Mouse (Mus musculus) MEL (cell line): ENCODE data around the gene Phf21a. TPM values are rescaled to one million over a fixed set of nuclear protein-coding genes. Genes with fewer than 3 reads are reported as not detected.
A peak's percentile ranks its signal among the peaks of the same experiment; 100 is the strongest.

Experiments
- DNase-seq: peaks from one replicate; pipeline ENCODE4 v3.0.0; 2011; ENCODE audit warnings: low read depth, low spot score
- H3K27ac ChIP-seq: 2 replicates; pipeline ENCODE4 v1.5.1; 2012; ENCODE audit warnings: low read depth, mild to moderate bottlenecking, control low read depth, low read length, moderate library complexity; ENCODE audit not compliant: control insufficient read depth
- H3K27me3 ChIP-seq, 2 experiments: fragments of 150-350 bp in 1 of 2; sonication (generic) in 1 of 2; 2 replicates each; pipeline ENCODE4 v1.6.1; 2012; ENCODE audit warnings: low read length in 2 of 2, mild to moderate bottlenecking in 2 of 2, improper control_type of control experiment in 1 of 2, moderate library complexity in 1 of 2; ENCODE audit not compliant: insufficient read depth in 2 of 2, control insufficient read depth in 1 of 2
- H3K36me3 ChIP-seq, 2 experiments: 2 replicates each; pipeline ENCODE4 v1.6.1; 2012 to 2014; ENCODE audit warnings: low read length in 2 of 2, improper control_type of control experiment in 1 of 2, inconsistent platforms in 1 of 2, mild to moderate bottlenecking in 1 of 2; ENCODE audit not compliant: insufficient read depth in 2 of 2, control insufficient read depth in 1 of 2
- H3K4me1 ChIP-seq, 2 experiments: fragments of 150-350 bp in 1 of 2; sonication (generic) in 1 of 2; 2 replicates each; pipeline ENCODE4 v1.6.1; 2012; ENCODE audit warnings: low read length in 2 of 2, improper control_type of control experiment in 1 of 2, mild to moderate bottlenecking in 1 of 2; ENCODE audit not compliant: insufficient read depth in 2 of 2, control insufficient read depth in 1 of 2
- H3K4me3 ChIP-seq, 2 experiments: fragments of 150-350 bp in 1 of 2; sonication (generic) in 1 of 2; 2 replicates each; pipeline ENCODE4 v1.5.1; 2012; ENCODE audit warnings: low read depth in 2 of 2, low read length in 2 of 2, mild to moderate bottlenecking in 2 of 2, moderate library complexity in 2 of 2, control low read depth in 1 of 2, improper control_type of control experiment in 1 of 2; ENCODE audit not compliant: control insufficient read depth in 1 of 2, insufficient read depth in 1 of 2
- H3K79me2 ChIP-seq: 2 replicates; pipeline ENCODE4 v1.6.1; 2012; ENCODE audit warnings: mild to moderate bottlenecking, low read length, moderate library complexity; ENCODE audit not compliant: control insufficient read depth, poor library complexity, insufficient read depth
- H3K9ac ChIP-seq: 2 replicates; pipeline ENCODE4 v1.6.1; 2012; ENCODE audit warnings: low read depth, mild to moderate bottlenecking, control low read depth, low read length, moderate library complexity; ENCODE audit not compliant: control insufficient read depth, poor library complexity, severe bottlenecking
- H3K9me3 ChIP-seq: fragments of 150-350 bp; sonication (generic); replicated peaks from 2 replicates; pipeline ENCODE4 v1.6.1; 2012; ENCODE audit warnings: mild to moderate bottlenecking, low read length, improper control_type of control experiment, moderate library complexity; ENCODE audit not compliant: insufficient read depth
- BHLHE40 ChIP-seq: IDR thresholded peaks from 2 replicates; pipeline ENCODE4 v1.6.1; 2012; ENCODE audit warnings: low read depth, mild to moderate bottlenecking, inconsistent platforms, low read length, improper control_type of control experiment, borderline replicate concordance
- CHD1 ChIP-seq: IDR thresholded peaks from 2 replicates; pipeline ENCODE4 v1.6.1; 2012; ENCODE audit warnings: low read depth, mild to moderate bottlenecking, inconsistent platforms, low read length, improper control_type of control experiment
- CHD2 ChIP-seq: IDR thresholded peaks from 2 replicates; pipeline ENCODE4 v1.6.1; 2011; ENCODE audit warnings: low read length, improper control_type of control experiment
- EP300 ChIP-seq, 2 experiments: IDR thresholded peaks; 2 replicates each; pipeline ENCODE4 v1.6.1; 2011; ENCODE audit warnings: improper control_type of control experiment in 2 of 2, low read length in 2 of 2, low read depth in 1 of 2, mild to moderate bottlenecking in 1 of 2
- ETS1 ChIP-seq: IDR thresholded peaks from 2 replicates; pipeline ENCODE4 v1.6.1; 2012; ENCODE audit warnings: low read depth, mild to moderate bottlenecking, inconsistent platforms, low read length, improper control_type of control experiment, moderate library complexity
- GABPA ChIP-seq: IDR thresholded peaks from 2 replicates; pipeline ENCODE4 v1.6.1; 2012; ENCODE audit warnings: low read depth, mild to moderate bottlenecking, inconsistent platforms, low read length, improper control_type of control experiment, moderate library complexity
- GATA1 ChIP-seq: IDR thresholded peaks from 2 replicates; pipeline ENCODE4 v1.6.1; 2011; ENCODE audit warnings: low read depth, low read length, improper control_type of control experiment
- MAZ ChIP-seq: IDR thresholded peaks from 2 replicates; pipeline ENCODE4 v1.6.1; 2012; ENCODE audit warnings: low read depth, mild to moderate bottlenecking, inconsistent platforms, low read length, improper control_type of control experiment
- MEF2A ChIP-seq: IDR thresholded peaks from 2 replicates; pipeline ENCODE4 v1.6.1; 2014; ENCODE audit warnings: low read depth, mild to moderate bottlenecking, inconsistent platforms, low read length, improper control_type of control experiment; ENCODE audit not compliant: poor library complexity, insufficient replicate concordance, severe bottlenecking; ENCODE audit errors: extremely low read depth
- MXI1 ChIP-seq: IDR thresholded peaks from 2 replicates; pipeline ENCODE4 v1.6.1; 2011; ENCODE audit warnings: mild to moderate bottlenecking, low read depth, low read length, improper control_type of control experiment
- MYB ChIP-seq: IDR thresholded peaks from 2 replicates; pipeline ENCODE4 v1.6.1; 2011; ENCODE audit warnings: mild to moderate bottlenecking, low read depth, low read length, improper control_type of control experiment
- MYC ChIP-seq: IDR thresholded peaks from 2 replicates; pipeline ENCODE4 v1.6.1; 2011; ENCODE audit warnings: low read depth, mild to moderate bottlenecking, low read length, improper control_type of control experiment, moderate library complexity
- NELFE ChIP-seq: IDR thresholded peaks from 2 replicates; pipeline ENCODE4 v1.6.1; 2011; ENCODE audit warnings: low read depth, low read length, improper control_type of control experiment
- RAD21 ChIP-seq: IDR thresholded peaks from 2 replicates; pipeline ENCODE4 v1.6.1; 2011; ENCODE audit warnings: mild to moderate bottlenecking, low read depth, low read length, improper control_type of control experiment
- RCOR1 ChIP-seq: IDR thresholded peaks from 2 replicates; pipeline ENCODE4 v1.6.1; 2012; ENCODE audit warnings: low read depth, mild to moderate bottlenecking, inconsistent platforms, low read length, improper control_type of control experiment
- SIN3A ChIP-seq: IDR thresholded peaks from 2 replicates; pipeline ENCODE4 v1.6.1; 2012; ENCODE audit warnings: low read length, improper control_type of control experiment, inconsistent platforms
- TBP ChIP-seq: IDR thresholded peaks from 2 replicates; pipeline ENCODE4 v1.8.0; 2011; ENCODE audit warnings: low read depth, low read length, improper control_type of control experiment
- USF1 ChIP-seq: IDR thresholded peaks from 2 replicates; pipeline ENCODE4 v1.6.1; 2014; ENCODE audit warnings: low read depth, mild to moderate bottlenecking, inconsistent platforms, low read length, improper control_type of control experiment, moderate library complexity
- USF2 ChIP-seq, 2 experiments: IDR thresholded peaks; 2 replicates each; pipeline ENCODE4 v1.6.1; 2011 to 2012; ENCODE audit warnings: improper control_type of control experiment in 2 of 2, low read length in 2 of 2, borderline replicate concordance in 1 of 2, inconsistent platforms in 1 of 2, low read depth in 1 of 2, mild to moderate bottlenecking in 1 of 2; ENCODE audit not compliant: insufficient read depth in 1 of 2
- ZC3H11A ChIP-seq: IDR thresholded peaks from 2 replicates; pipeline ENCODE4 v1.6.1; 2012; ENCODE audit warnings: low read depth, mild to moderate bottlenecking, inconsistent platforms, low read length, improper control_type of control experiment
- polyA plus RNA-seq, 2 experiments: library from polyadenylated mRNA; stranded (reverse) in 1 of 2; unstranded in 1 of 2; fragments of >175 nt in 1 of 2; fragments of >200 nt in 1 of 2; gene quantifications; 2 replicates each; pipeline versions ENCODE4 v1.2.1 to v1.2.4; 2012; ENCODE audit warnings: low replicate concordance in 2 of 2, low read depth in 1 of 2; ENCODE audit not compliant: insufficient read length in 2 of 2, insufficient read depth in 1 of 2, missing spikeins in 1 of 2
- total RNA-seq: library from RNA; depleted of rRNA; stranded (reverse); fragments of 300-350 nt; gene quantifications from 2 replicates; pipeline ENCODE4 v1.2.3, GENCODE M21; 2012

The Phf21a gene
- total and polyA plus RNA-seq, 3 experiments, result 4.7 to 245 (median 15.6) TPM

DNA sequence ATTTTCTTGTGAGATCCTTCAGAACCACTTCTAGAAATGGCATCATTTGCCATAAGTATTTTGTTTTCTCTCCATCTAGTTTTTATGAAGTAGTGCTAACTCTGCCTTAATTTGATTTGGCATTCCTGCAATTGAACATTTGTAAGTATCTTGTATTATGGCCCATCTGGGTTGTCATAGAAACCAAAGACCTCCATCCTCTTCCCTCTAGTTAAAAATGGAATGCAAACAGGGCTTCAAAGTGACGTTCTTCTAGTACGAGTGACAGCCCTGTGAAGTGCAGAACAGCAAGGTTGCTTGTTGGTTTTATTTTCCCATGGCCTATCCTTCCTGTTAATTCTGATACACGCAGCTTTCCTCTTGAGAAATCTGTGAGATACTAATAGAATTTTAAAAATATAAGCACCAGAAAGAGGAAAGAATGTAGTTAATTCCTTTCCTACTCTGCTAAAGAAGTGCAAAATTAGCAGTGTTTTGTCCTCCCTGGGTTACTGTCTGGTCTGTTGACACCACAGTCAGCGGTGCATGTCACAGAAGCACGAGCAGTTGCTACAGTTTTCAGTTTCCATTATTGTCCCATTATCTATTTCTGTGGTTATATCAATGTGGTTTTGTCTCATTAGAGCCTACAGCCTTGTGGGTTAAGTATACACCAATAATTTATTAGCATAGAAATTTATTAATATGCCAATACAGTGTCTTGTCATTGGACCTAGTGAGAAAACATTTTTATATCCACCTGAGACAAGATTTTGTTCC lies 209.1 kb downstream of the Phf21a start:
- Histone ChIP-seq H3K9me3 (no peaks in the 10 kb centered on the region), H3K9ac (peak overlapping the region; percentile 38), H3K4me1 (peaks cover 9 to 13% of the 10 kb centered on the region in 2 experiments)
- TF ChIP-seq MEF2A (peak; percentile 88), MYB (peak; percentile 54; the same call in 1 of the 2 replicates), MYC (0 out of 2 replicates have a peak, but pooled peaks have one; percentile 62), MXI1 (peak; percentile 80), MAZ (no peak), BHLHE40 (peak; percentile 73; the same call in 1 of the 2 replicates), GATA1 (peak; percentile 77), USF2 (IDR thresholded peaks at IDR 0.05; ENCODE audit: borderline replicate concordance in 1 of 2, insufficient read depth in 1 of 2, low read depth in 1 of 2, low read length in 2 of 2) (no peak), TBP (no peak), NELFE (no peak), SIN3A (peak; percentile 74), RCOR1 (peak; percentile 51; the same call in 1 of the 2 replicates), EP300 (IDR thresholded peaks at IDR 0.05; ENCODE audit: low read depth in 1 of 2, low read length in 2 of 2) (peak; percentile 60 to 73; a peak in 3 of 4 replicates), GABPA (no peak), RAD21 (no peak), CHD2 (no peak), ZC3H11A (no peak), ETS1 (peak; percentile 69), USF1 (no peak), CHD1 (no peak)
- TF ChIP-seq, all 39 proteins: peak for 10
- Histone ChIP-seq H3K27ac (peak overlapping the region; percentile 25; the same call in 1 of the 2 replicates), H3K27me3 (no peaks in the 10 kb centered on the region), H3K4me3 (peak overlapping the region in 1 of 2 experiments; percentile 38; a peak in 2 of 4 replicates), H3K79me2 (no peaks in the 10 kb centered on the region), H3K36me3 (peaks cover 0 to 15% of the 10 kb centered on the region in 2 experiments; a peak in 2 of 4 replicates)
- peak; percentile 65 for DNase-seq
